Mouse (Mus musculus): ENCODE measurements at regions not wholly inside any gene's neighbourhood (a gene's known extent, or its start where the extent isn't known, plus 50 kb on each side); places are given as distances from the start of the nearest gene placed in this dataset.

GRCm38 (mm10) chr17:26354431-26354830 lies 60.2 kb upstream of the Neurl1b start:
- 86% methylated on average over 3 of the region's 3 CpGs for WGBS
- H3K4me2 ChIP-seq (replicated peaks; ENCODE audit: low read depth, low read length): no peak overlapping the region
- no peak for DNase-seq (ENCODE audit: low spot score)
- no peaks in the 10 kb centered on the region for H3K36me3 ChIP-seq (ENCODE audit: control insufficient read depth, insufficient read depth, low read length)
- no peak overlapping the region for H3K4me3 ChIP-seq (ENCODE audit: low read depth, low read length)
- no peaks in the 10 kb centered on the region for H3K27me3 ChIP-seq (ENCODE audit: control insufficient read depth, insufficient read depth, low read length)
- H3K4me1 ChIP-seq (replicated peaks; ENCODE audit: control insufficient read depth, insufficient read depth, low read length): no peaks in the 10 kb centered on the region
- H3K27ac ChIP-seq (ENCODE audit: low read depth, low read length): no peak overlapping the region
- no peak overlapping the region for H3K9ac ChIP-seq (ENCODE audit: low read depth, low read length)
- no peak for ATAC-seq (ENCODE audit: low FRiP score)
- no peaks in the 10 kb centered on the region for H3K9me3 ChIP-seq (ENCODE audit: control insufficient read depth, low read length)

- DNase-seq (ENCODE audit: low spot score) (no peak), ATAC-seq (ENCODE audit: low FRiP score) (no peak)
- Histone ChIP-seq H3K9ac (ENCODE audit: low read depth, low read length) (no peak overlapping the region), H3K9me3 (ENCODE audit: control insufficient read depth, low read length) (no peaks in the 10 kb centered on the region), H3K4me2 (replicated peaks; ENCODE audit: low read depth, low read length) (no peak overlapping the region), H3K4me3 (ENCODE audit: low read depth, low read length) (no peak overlapping the region), H3K27me3 (ENCODE audit: control insufficient read depth, insufficient read depth, low read length) (no peaks in the 10 kb centered on the region), H3K27ac (ENCODE audit: low read depth, low read length) (no peak overlapping the region), H3K4me1 (replicated peaks; ENCODE audit: control insufficient read depth, insufficient read depth, low read length) (no peaks in the 10 kb centered on the region), H3K36me3 (ENCODE audit: control insufficient read depth, insufficient read depth, low read length) (no peaks in the 10 kb centered on the region)
- WGBS: 89% methylated on average over 3 of the region's 3 CpGs
Observed at GRCm38 (mm10) chr17:26355301-26355700, 59.3 kb upstream of the Neurl1b start.

GRCm38 (mm10) chr17:26356906-26357305 lies 57.7 kb upstream of the Neurl1b start:
- Histone ChIP-seq H3K36me3 (ENCODE audit: control insufficient read depth, insufficient read depth, low read length) (no peaks in the 10 kb centered on the region), H3K9me3 (ENCODE audit: control insufficient read depth, low read length) (no peaks in the 10 kb centered on the region), H3K27me3 (ENCODE audit: control insufficient read depth, insufficient read depth, low read length) (no peaks in the 10 kb centered on the region), H3K4me3 (ENCODE audit: low read depth, low read length) (no peak overlapping the region), H3K4me1 (replicated peaks; ENCODE audit: control insufficient read depth, insufficient read depth, low read length) (no peaks in the 10 kb centered on the region), H3K27ac (ENCODE audit: low read depth, low read length) (no peak overlapping the region), H3K9ac (ENCODE audit: low read depth, low read length) (no peak overlapping the region), H3K4me2 (replicated peaks; ENCODE audit: low read depth, low read length) (no peak overlapping the region)
- 87% methylated on average over 5 of the region's 5 CpGs for WGBS
- DNase-seq (ENCODE audit: low spot score) (no peak), ATAC-seq (ENCODE audit: low FRiP score) (no peak)

- Histone ChIP-seq H3K9ac (ENCODE audit: low read depth, low read length) (no peak overlapping the region), H3K4me2 (replicated peaks; ENCODE audit: low read depth, low read length) (no peak overlapping the region), H3K9me3 (ENCODE audit: control insufficient read depth, low read length) (no peaks in the 10 kb centered on the region), H3K4me1 (replicated peaks; ENCODE audit: control insufficient read depth, insufficient read depth, low read length) (no peaks in the 10 kb centered on the region), H3K4me3 (ENCODE audit: low read depth, low read length) (no peak overlapping the region), H3K27ac (ENCODE audit: low read depth, low read length) (no peak overlapping the region), H3K27me3 (ENCODE audit: control insufficient read depth, insufficient read depth, low read length) (no peaks in the 10 kb centered on the region), H3K36me3 (ENCODE audit: control insufficient read depth, insufficient read depth, low read length) (no peaks in the 10 kb centered on the region)
- WGBS: 61% methylated on average over 4 of the region's 4 CpGs
- DNase-seq (ENCODE audit: low spot score) (no peak), ATAC-seq (ENCODE audit: low FRiP score) (no peak)
Observed at GRCm38 (mm10) chr17:26357784-26358183, 56.8 kb upstream of the Neurl1b start.

DNA sequence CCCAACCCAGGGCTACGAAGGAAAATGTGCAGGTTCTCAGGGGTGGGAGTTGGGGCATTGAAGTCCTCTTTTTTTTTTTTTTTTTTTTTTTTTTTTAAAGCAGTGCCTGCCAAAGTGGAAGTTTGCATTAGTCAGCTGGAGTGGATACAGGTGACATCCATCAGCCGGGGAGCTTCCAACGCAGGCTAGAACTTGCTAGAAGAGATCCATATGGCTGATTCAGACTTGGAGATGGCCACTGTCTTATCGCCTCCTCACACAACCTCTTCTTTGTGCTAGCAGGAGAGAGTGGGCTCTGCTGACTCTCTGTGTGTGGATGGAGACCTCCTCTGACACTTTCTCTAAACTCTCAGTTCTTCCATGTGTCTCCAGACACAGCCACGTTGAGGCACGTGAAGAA lies 53.9 kb upstream of the Neurl1b start:
- no peak overlapping the region for H3K9ac ChIP-seq (ENCODE audit: low read depth, low read length)
- WGBS: 81% methylated on average over 6 of the region's 6 CpGs
- H3K27me3 ChIP-seq (ENCODE audit: control insufficient read depth, insufficient read depth, low read length): no peaks in the 10 kb centered on the region
- H3K27ac ChIP-seq (ENCODE audit: low read depth, low read length): no peak overlapping the region
- H3K4me2 ChIP-seq (replicated peaks; ENCODE audit: low read depth, low read length): no peak overlapping the region
- ATAC-seq (ENCODE audit: low FRiP score) (no peak), DNase-seq (ENCODE audit: low spot score) (no peak)
- no peaks in the 10 kb centered on the region for H3K4me1 ChIP-seq (replicated peaks; ENCODE audit: control insufficient read depth, insufficient read depth, low read length)
- H3K9me3 ChIP-seq (ENCODE audit: control insufficient read depth, low read length): no peaks in the 10 kb centered on the region
- no peaks in the 10 kb centered on the region for H3K36me3 ChIP-seq (ENCODE audit: control insufficient read depth, insufficient read depth, low read length)
- H3K4me3 ChIP-seq (ENCODE audit: low read depth, low read length): no peak overlapping the region

DNA sequence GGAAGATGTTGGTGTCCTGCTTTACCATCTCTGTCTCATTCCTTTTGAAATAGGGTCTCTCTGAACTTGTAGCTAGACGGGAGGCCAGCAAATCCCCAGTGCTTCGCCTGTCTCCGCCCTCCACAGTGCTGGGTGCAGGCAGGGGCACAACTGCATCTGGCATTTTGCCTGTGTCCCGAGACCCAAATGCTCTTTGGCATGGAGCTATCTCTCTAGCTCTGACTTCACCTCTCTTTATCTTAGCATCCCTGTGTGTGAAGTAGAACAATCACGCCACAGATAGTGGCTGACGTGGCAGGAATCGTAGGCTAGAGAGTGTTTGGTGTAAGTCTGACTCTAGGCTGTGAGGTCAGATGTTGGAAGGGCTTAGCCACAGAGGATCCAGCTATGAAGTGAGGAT lies 53.2 kb upstream of the Neurl1b start:
- ATAC-seq (ENCODE audit: low FRiP score): no peak
- DNase-seq (ENCODE audit: low spot score): no peak
- no peak overlapping the region for H3K27ac ChIP-seq (ENCODE audit: low read depth, low read length)

DNA sequence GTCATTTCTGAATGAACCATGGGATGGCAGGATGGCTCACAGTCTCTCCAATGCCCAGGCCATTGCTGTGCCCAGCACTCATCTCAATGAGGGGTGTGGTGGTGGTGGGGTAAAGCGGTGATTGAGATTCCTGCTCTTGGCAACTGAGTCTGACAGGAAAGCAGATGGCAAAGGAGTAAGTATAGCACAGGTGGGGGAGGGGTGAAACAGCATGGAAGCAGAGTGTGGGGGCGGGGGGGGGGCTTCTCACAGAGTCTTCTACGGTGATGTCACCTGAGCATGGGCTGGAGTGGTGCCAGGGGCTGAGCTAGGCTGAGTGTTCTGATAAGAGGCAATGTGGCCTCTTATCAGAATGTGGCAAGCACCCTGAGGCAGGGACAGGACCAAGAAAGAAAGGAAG lies 52.6 kb upstream of the Neurl1b start:
- H3K27me3 ChIP-seq (ENCODE audit: control insufficient read depth, insufficient read depth, low read length): no peaks in the 10 kb centered on the region; the same call in 1 of the 2 replicates
- H3K4me1 ChIP-seq (replicated peaks; ENCODE audit: control insufficient read depth, insufficient read depth, low read length): no peaks in the 10 kb centered on the region
- no peak overlapping the region for H3K9ac ChIP-seq (ENCODE audit: low read depth, low read length)
- H3K27ac ChIP-seq (ENCODE audit: low read depth, low read length): no peak overlapping the region
- no peak overlapping the region for H3K4me2 ChIP-seq (replicated peaks; ENCODE audit: low read depth, low read length)
- H3K36me3 ChIP-seq (ENCODE audit: control insufficient read depth, insufficient read depth, low read length): no peaks in the 10 kb centered on the region
- ATAC-seq (ENCODE audit: low FRiP score) (no peak), DNase-seq (ENCODE audit: low spot score) (no peak)
- WGBS: 52% methylated on average over 3 of the region's 3 CpGs
- no peak overlapping the region for H3K4me3 ChIP-seq (ENCODE audit: low read depth, low read length)
- no peaks in the 10 kb centered on the region for H3K9me3 ChIP-seq (ENCODE audit: control insufficient read depth, low read length)

More for the DNA sequence above, 53.2 kb upstream of the Neurl1b start:
- no peaks in the 10 kb centered on the region for H3K27me3 ChIP-seq (ENCODE audit: control insufficient read depth, insufficient read depth, low read length)
- no peak overlapping the region for H3K4me3 ChIP-seq (ENCODE audit: low read depth, low read length)
- H3K9ac ChIP-seq (ENCODE audit: low read depth, low read length): no peak overlapping the region
- H3K4me2 ChIP-seq (replicated peaks; ENCODE audit: low read depth, low read length): no peak overlapping the region
- 87% methylated on average over 7 of the region's 7 CpGs for WGBS
- no peaks in the 10 kb centered on the region for H3K9me3 ChIP-seq (ENCODE audit: control insufficient read depth, low read length)
- H3K4me1 ChIP-seq (replicated peaks; ENCODE audit: control insufficient read depth, insufficient read depth, low read length): no peaks in the 10 kb centered on the region
- H3K36me3 ChIP-seq (ENCODE audit: control insufficient read depth, insufficient read depth, low read length): no peaks in the 10 kb centered on the region

- 65% methylated on average over 12 of the region's 12 CpGs for WGBS
- no peak for DNase-seq (ENCODE audit: low spot score)
Observed at GRCm38 (mm10) chr17:26362586-26363361, 51.9 kb upstream of the Neurl1b start.

GRCm38 (mm10) chr17:26363853-26364532 lies 50.6 kb upstream of the Neurl1b start:
- ATAC-seq (ENCODE audit: low FRiP score) (no peak), DNase-seq (ENCODE audit: low spot score) (peak; percentile 26)
- 49% methylated on average over 5 of the region's 5 CpGs for WGBS
- H3K4me2 ChIP-seq (replicated peaks; ENCODE audit: low read depth, low read length): no peak overlapping the region
- no peaks in the 10 kb centered on the region; the same call in 1 of the 2 replicates for H3K27me3 ChIP-seq (ENCODE audit: control insufficient read depth, insufficient read depth, low read length)
- H3K4me1 ChIP-seq (replicated peaks; ENCODE audit: control insufficient read depth, insufficient read depth, low read length): no peaks in the 10 kb centered on the region
- H3K4me3 ChIP-seq (ENCODE audit: low read depth, low read length): no peak overlapping the region
- no peak overlapping the region for H3K9ac ChIP-seq (ENCODE audit: low read depth, low read length)
- no peak overlapping the region for H3K27ac ChIP-seq (ENCODE audit: low read depth, low read length)
- no peaks in the 10 kb centered on the region for H3K9me3 ChIP-seq (ENCODE audit: control insufficient read depth, low read length)
- no peaks in the 10 kb centered on the region for H3K36me3 ChIP-seq (ENCODE audit: control insufficient read depth, insufficient read depth, low read length)

More at GRCm38 (mm10) chr17:26362586-26363361, 51.9 kb upstream of the Neurl1b start:
- H3K27me3 ChIP-seq (ENCODE audit: control insufficient read depth, insufficient read depth, low read length): no peaks in the 10 kb centered on the region; the same call in 1 of the 2 replicates
- ATAC-seq (ENCODE audit: low FRiP score): no peak
- no peaks in the 10 kb centered on the region for H3K4me1 ChIP-seq (replicated peaks; ENCODE audit: control insufficient read depth, insufficient read depth, low read length)
- H3K4me2 ChIP-seq (replicated peaks; ENCODE audit: low read depth, low read length): no peak overlapping the region
- no peak overlapping the region for H3K9ac ChIP-seq (ENCODE audit: low read depth, low read length)
- no peaks in the 10 kb centered on the region for H3K9me3 ChIP-seq (ENCODE audit: control insufficient read depth, low read length)
- no peak overlapping the region for H3K27ac ChIP-seq (ENCODE audit: low read depth, low read length)
- H3K4me3 ChIP-seq (ENCODE audit: low read depth, low read length): no peak overlapping the region
- no peaks in the 10 kb centered on the region for H3K36me3 ChIP-seq (ENCODE audit: control insufficient read depth, insufficient read depth, low read length)

Measured in hindbrain, embryonic 11.5 days (tissue).